Mouse (Mus musculus): ENCODE measurements around the gene Slc26a3.
"Not testable (repeated sequence)": the region's sequence is repeated elsewhere in the genome, so short reads cannot be mapped to it uniquely, and the experiment has no call there.

The Slc26a3 gene

GRCm38 (mm10) chr12:31421901-31422574 is 31.4 kb downstream of the Slc26a3 start:
- no peak for DNase-seq (ENCODE audit: low spot score in 2 of 2)

GRCm38 (mm10) chr12:31437791-31438190 is 47.1 kb downstream of the Slc26a3 start:
- no peak for DNase-seq (ENCODE audit: low spot score in 2 of 2)

GRCm38 (mm10) chr12:31439612-31440011 is 48.9 kb downstream of the Slc26a3 start:
- DNase-seq (ENCODE audit: low spot score in 2 of 2), result no peak

GRCm38 (mm10) chr12:31444131-31444546 is 53.5 kb downstream of the Slc26a3 start:
- no peak for DNase-seq (ENCODE audit: low spot score in 2 of 2)

GRCm38 (mm10) chr12:31444827-31445226 is 54.2 kb downstream of the Slc26a3 start:
- DNase-seq (ENCODE audit: low spot score in 2 of 2), result no peak

- DNase-seq (ENCODE audit: low spot score in 2 of 2), result no peak
These were observed 58.7 kb downstream of the Slc26a3 start for GRCm38 (mm10) chr12:31449341-31449740.

GRCm38 (mm10) chr12:31456271-31456670 is 65.6 kb downstream of the Slc26a3 start:
- no peak for DNase-seq (ENCODE audit: low spot score in 2 of 2)

GRCm38 (mm10) chr12:31458474-31458873 is 67.8 kb downstream of the Slc26a3 start:
- DNase-seq (ENCODE audit: low spot score in 2 of 2), result no peak

GRCm38 (mm10) chr12:31460270-31460669 is 69.6 kb downstream of the Slc26a3 start:
- peak in 1 of 2 experiments; percentile 10 for DNase-seq (ENCODE audit: low spot score in 2 of 2)

GRCm38 (mm10) chr12:31461371-31461770 is 70.7 kb downstream of the Slc26a3 start:
- DNase-seq (ENCODE audit: low spot score in 2 of 2), result no peak

- no peak for DNase-seq (ENCODE audit: low spot score in 2 of 2)
These were observed 71.9 kb downstream of the Slc26a3 start for GRCm38 (mm10) chr12:31462615-31463014.

- DNase-seq (ENCODE audit: low spot score in 2 of 2), result not testable (repeated sequence)
These were observed 87.5 kb downstream of the Slc26a3 start for GRCm38 (mm10) chr12:31478182-31478581.

GRCm38 (mm10) chr12:31486431-31486830 is 95.8 kb downstream of the Slc26a3 start:
- DNase-seq (ENCODE audit: low spot score in 2 of 2), result no peak

- no peak for DNase-seq (ENCODE audit: low spot score in 2 of 2)
These were observed 108.3 kb downstream of the Slc26a3 start for GRCm38 (mm10) chr12:31498936-31499313.

GRCm38 (mm10) chr12:31499314-31500131 is 108.9 kb downstream of the Slc26a3 start, which contains the start of gene Cbll1:
Cbll1 (minus strand) TSS chr12:31499616.
- peak; percentile 86 to 94 for DNase-seq (ENCODE audit: low spot score in 2 of 2)

GRCm38 (mm10) chr12:31500196-31500595 is 109.5 kb downstream of the Slc26a3 start:
- DNase-seq (ENCODE audit: low spot score in 2 of 2), result peak in 1 of 2 experiments; percentile 35

GRCm38 (mm10) chr12:31501266-31501665 is 110.6 kb downstream of the Slc26a3 start:
- no peak for DNase-seq (ENCODE audit: low spot score in 2 of 2)

GRCm38 (mm10) chr12:31503211-31503610 is 112.5 kb downstream of the Slc26a3 start:
- no peak for DNase-seq (ENCODE audit: low spot score in 2 of 2)

GRCm38 (mm10) chr12:31507718-31508364 is 117.2 kb downstream of the Slc26a3 start:
- DNase-seq (ENCODE audit: low spot score in 2 of 2), result no peak

GRCm38 (mm10) chr12:31508496-31508895 is 117.8 kb downstream of the Slc26a3 start:
- DNase-seq (ENCODE audit: low spot score in 2 of 2), result no peak

- DNase-seq (ENCODE audit: low spot score in 2 of 2), result no peak
These were observed 120.5 kb downstream of the Slc26a3 start for GRCm38 (mm10) chr12:31511218-31511617.

GRCm38 (mm10) chr12:31512634-31513411 is 122.2 kb downstream of the Slc26a3 start:
- no peak for DNase-seq (ENCODE audit: low spot score in 2 of 2)
